Mouse (Mus musculus) liver, embryonic 16.5 days (tissue): ENCODE data around the gene Fem1b. TPM values are rescaled to one million over a fixed set of nuclear protein-coding genes. Genes with fewer than 3 reads are reported as not detected.

ENCODE experiments used
- ATAC-seq: fragments of 200-750 bp; cut with Nextera tagmentation; 2 replicates; pipeline ENCODE4 v1.8.0; 2017; ENCODE audit warnings: low read depth, mild to moderate bottlenecking, moderate number of reproducible peaks, moderate library complexity
- H3K27ac ChIP-seq: fragments of 300-500 bp; sonication (generic); 2 replicates; pipeline ENCODE4 v1.5.1; 2014; ENCODE audit warnings: mild to moderate bottlenecking, low read length
- H3K27me3 ChIP-seq: fragments of 300-500 bp; sonication (generic); 2 replicates; pipeline ENCODE4 v1.6.1; 2014; ENCODE audit warnings: low read depth, low read length, mixed read lengths; ENCODE audit not compliant: control insufficient read depth, insufficient read depth
- H3K36me3 ChIP-seq: fragments of 300-500 bp; sonication (generic); 2 replicates; pipeline ENCODE4 v1.6.1; 2014; ENCODE audit warnings: mild to moderate bottlenecking; ENCODE audit not compliant: control insufficient read depth, insufficient read depth
- H3K4me1 ChIP-seq: fragments of 300-500 bp; sonication (generic); 2 replicates; pipeline ENCODE4 v1.6.1; 2014; ENCODE audit warnings: low read depth, low read length, mixed read lengths; ENCODE audit not compliant: control insufficient read depth
- H3K4me2 ChIP-seq: fragments of 300-500 bp; sonication (generic); 2 replicates; pipeline ENCODE4 v1.6.1; 2014; ENCODE audit warnings: low read depth, low read length, mixed read lengths
- H3K4me3 ChIP-seq: fragments of 300-500 bp; sonication (generic); 2 replicates; pipeline ENCODE4 v1.5.1; 2014; ENCODE audit warnings: low read depth, mild to moderate bottlenecking, low read length
- H3K9ac ChIP-seq: fragments of 300-500 bp; sonication (generic); 2 replicates; pipeline ENCODE4 v1.6.1; 2014; ENCODE audit warnings: low read depth, low read length
- H3K9me3 ChIP-seq: fragments of 300-500 bp; sonication (generic); replicated peaks from 2 replicates; pipeline ENCODE4 v1.6.1; 2016; ENCODE audit warnings: low read length; ENCODE audit not compliant: control insufficient read depth
- WGBS: fragments of 180-500 bp; shearing (Covaris S2); extraction: QIAGEN DNeasy Blood & Tissue Kit; methylation state at CpG from one replicate; pipeline ENCODE4 v1.1.7; 2014; ENCODE audit not compliant: insufficient replicate concordance; 5-methylcytosine and 5-hydroxymethylcytosine counted together
- polyA plus RNA-seq: library from polyadenylated mRNA; unstranded; fragments of >200 nt; fragmentation: Nextera tagmentation; extraction: Ambion mirVana; gene quantifications from 2 replicates; pipeline ENCODE4 v1.2.1, GENCODE M21; 2015

Gene Fem1b
- polyA plus RNA-seq, 1 experiment from 2014 or later: 8.0 TPM

GRCm38 (mm10) chr9:62775464-62775863 is 36.3 kb downstream of the Fem1b start:
- H3K27me3 ChIP-seq: no peaks in the 10 kb centered on the region
- H3K4me1 ChIP-seq: no peaks in the 10 kb centered on the region; the same call in 1 of the 2 replicates
- H3K36me3 ChIP-seq: no peaks in the 10 kb centered on the region
- H3K9me3 ChIP-seq: no peaks in the 10 kb centered on the region
- no peak overlapping the region for H3K4me2 ChIP-seq
- H3K27ac ChIP-seq: no peak overlapping the region
- ATAC-seq: no peak
- no peak overlapping the region for H3K9ac ChIP-seq
- 47% methylated on average over 4 of the region's 4 CpGs for WGBS
- H3K4me3 ChIP-seq: no peak overlapping the region

GRCm38 (mm10) chr9:62772746-62773145 is 39.0 kb downstream of the Fem1b start:
- 56% methylated on average over 8 of the region's 8 CpGs for WGBS
- no peak overlapping the region for H3K4me3 ChIP-seq
- no peaks in the 10 kb centered on the region for H3K36me3 ChIP-seq
- no peak overlapping the region for H3K27ac ChIP-seq
- no peak overlapping the region for H3K4me2 ChIP-seq
- no peaks in the 10 kb centered on the region; the same call in 1 of the 2 replicates for H3K4me1 ChIP-seq
- ATAC-seq: no peak
- H3K9ac ChIP-seq: no peak overlapping the region
- no peaks in the 10 kb centered on the region for H3K9me3 ChIP-seq
- H3K27me3 ChIP-seq: no peaks in the 10 kb centered on the region

- no peak overlapping the region for H3K27ac ChIP-seq
- H3K27me3 ChIP-seq: no peaks in the 10 kb centered on the region; the same call in 1 of the 2 replicates
- no peak overlapping the region for H3K4me2 ChIP-seq
- WGBS: 67% methylated on average over 5 of the region's 5 CpGs
- no peak for ATAC-seq
- H3K9ac ChIP-seq: no peak overlapping the region
- no peak overlapping the region for H3K4me3 ChIP-seq
- no peaks in the 10 kb centered on the region for H3K36me3 ChIP-seq
- no peaks in the 10 kb centered on the region for H3K4me1 ChIP-seq
- H3K9me3 ChIP-seq: no peaks in the 10 kb centered on the region
These were observed 43.4 kb downstream of the Fem1b start for GRCm38 (mm10) chr9:62768361-62768760.

GRCm38 (mm10) chr9:62767464-62767863 is 44.3 kb downstream of the Fem1b start:
- H3K9ac ChIP-seq: no peak overlapping the region
- no peak overlapping the region for H3K4me3 ChIP-seq
- no peak for ATAC-seq
- H3K4me2 ChIP-seq: no peak overlapping the region
- no peaks in the 10 kb centered on the region; the same call in 1 of the 2 replicates for H3K27me3 ChIP-seq
- H3K36me3 ChIP-seq: no peaks in the 10 kb centered on the region
- WGBS: 61% methylated on average over 17 of the region's 17 CpGs
- no peak overlapping the region for H3K27ac ChIP-seq
- H3K9me3 ChIP-seq: no peaks in the 10 kb centered on the region
- H3K4me1 ChIP-seq: no peaks in the 10 kb centered on the region

GRCm38 (mm10) chr9:62765346-62765745 is 46.4 kb downstream of the Fem1b start:
- Histone ChIP-seq H3K4me1 (no peaks in the 10 kb centered on the region), H3K4me3 (no peak overlapping the region), H3K9ac (no peak overlapping the region), H3K27ac (no peak overlapping the region), H3K27me3 (no peaks in the 10 kb centered on the region; the same call in 1 of the 2 replicates), H3K4me2 (no peak overlapping the region), H3K9me3 (no peaks in the 10 kb centered on the region), H3K36me3 (no peaks in the 10 kb centered on the region)
- ATAC-seq: no peak
- 60% methylated on average over 4 of the region's 4 CpGs for WGBS

GRCm38 (mm10) chr9:62763478-62763877 is 48.3 kb downstream of the Fem1b start:
- ATAC-seq: no peak

GRCm38 (mm10) chr9:62759601-62760000 is 52.1 kb downstream of the Fem1b start:
- H3K36me3 ChIP-seq: no peaks in the 10 kb centered on the region
- H3K9me3 ChIP-seq: no peaks in the 10 kb centered on the region
- H3K4me2 ChIP-seq: no peak overlapping the region
- H3K4me3 ChIP-seq: no peak overlapping the region
- no peaks in the 10 kb centered on the region for H3K4me1 ChIP-seq
- no peaks in the 10 kb centered on the region; the same call in 1 of the 2 replicates for H3K27me3 ChIP-seq
- no peak for ATAC-seq
- H3K9ac ChIP-seq: no peak overlapping the region
- WGBS: 31% methylated on average over 3 of the region's 3 CpGs
- no peak overlapping the region for H3K27ac ChIP-seq

More at GRCm38 (mm10) chr9:62763478-62763877, 48.3 kb downstream of the Fem1b start:
- Histone ChIP-seq H3K4me1 (no peaks in the 10 kb centered on the region), H3K9ac (no peak overlapping the region), H3K27me3 (no peaks in the 10 kb centered on the region; the same call in 1 of the 2 replicates), H3K27ac (no peak overlapping the region), H3K9me3 (no peaks in the 10 kb centered on the region), H3K4me2 (no peak overlapping the region), H3K36me3 (no peaks in the 10 kb centered on the region), H3K4me3 (no peak overlapping the region)
- WGBS: 9% methylated on average over 13 of the region's 13 CpGs

GRCm38 (mm10) chr9:62758288-62758687 is 53.4 kb downstream of the Fem1b start:
- Histone ChIP-seq H3K36me3 (no peaks in the 10 kb centered on the region), H3K4me3 (no peak overlapping the region), H3K4me2 (no peak overlapping the region), H3K4me1 (no peaks in the 10 kb centered on the region), H3K9ac (no peak overlapping the region), H3K27me3 (no peaks in the 10 kb centered on the region; the same call in 1 of the 2 replicates), H3K9me3 (no peaks in the 10 kb centered on the region), H3K27ac (no peak overlapping the region)
- ATAC-seq: no peak
- 61% methylated on average over 4 of the region's 4 CpGs for WGBS

GRCm38 (mm10) chr9:62750381-62750780 is 61.4 kb downstream of the Fem1b start:
- Histone ChIP-seq H3K4me1 (no peaks in the 10 kb centered on the region), H3K9ac (no peak overlapping the region), H3K9me3 (no peaks in the 10 kb centered on the region), H3K27me3 (no peaks in the 10 kb centered on the region), H3K27ac (no peak overlapping the region), H3K36me3 (no peaks in the 10 kb centered on the region), H3K4me2 (no peak overlapping the region), H3K4me3 (no peak overlapping the region)
- no peak for ATAC-seq
- 74% methylated on average over 11 of the region's 11 CpGs for WGBS
